Mouse (Mus musculus) stomach, postnatal 0 days (tissue): ENCODE data around the gene Prkcb. TPM values are rescaled to one million over a fixed set of nuclear protein-coding genes. Genes with fewer than 3 reads are reported as not detected.
A peak's percentile ranks its signal among the peaks of the same experiment; 100 is the strongest.

ENCODE experiments used
- ATAC-seq: fragments of 200-750 bp; cut with Nextera tagmentation; 2 replicates; pipeline ENCODE4 v1.8.0; 2017; ENCODE audit not compliant: low FRiP score, low TSS enrichment
- DNase-seq: peaks from one replicate; pipeline ENCODE4 v3.0.0-alpha.2; 2016; ENCODE audit warnings: low spot score
- H3K27ac ChIP-seq: fragments of 300-500 bp; sonication (generic); replicated peaks from 2 replicates; pipeline ENCODE4 v1.5.1; 2014; ENCODE audit warnings: mild to moderate bottlenecking, control low read depth
- H3K27me3 ChIP-seq: fragments of 300-500 bp; sonication (generic); 2 replicates; pipeline ENCODE4 v1.6.1; 2014; ENCODE audit warnings: low read length; ENCODE audit not compliant: control insufficient read depth, insufficient read depth
- H3K36me3 ChIP-seq: fragments of 300-500 bp; sonication (generic); 2 replicates; pipeline ENCODE4 v1.6.1; 2014; ENCODE audit warnings: low read length, mixed read lengths; ENCODE audit not compliant: control insufficient read depth, insufficient read depth
- H3K4me1 ChIP-seq: fragments of 300-500 bp; sonication (generic); replicated peaks from 2 replicates; pipeline ENCODE4 v1.6.1; 2014; ENCODE audit warnings: antibody characterized with exemption; ENCODE audit not compliant: control insufficient read depth, insufficient read depth
- H3K4me2 ChIP-seq: fragments of 300-500 bp; sonication (generic); replicated peaks from 2 replicates; pipeline ENCODE4 v1.6.1; 2014; ENCODE audit warnings: low read depth, mild to moderate bottlenecking, control low read depth, moderate library complexity
- H3K4me3 ChIP-seq: fragments of 300-500 bp; sonication (generic); 2 replicates; pipeline ENCODE4 v1.5.1; 2014; ENCODE audit warnings: low read depth, low read length, control low read depth
- H3K9ac ChIP-seq: fragments of 300-500 bp; sonication (generic); 2 replicates; pipeline ENCODE4 v1.6.1; 2014; ENCODE audit warnings: mild to moderate bottlenecking, low read length, control low read depth, mixed read lengths
- H3K9me3 ChIP-seq: fragments of 300-500 bp; sonication (generic); 2 replicates; pipeline ENCODE4 v1.6.1; 2016; ENCODE audit warnings: low read length; ENCODE audit not compliant: control insufficient read depth
- CTCF ChIP-seq: IDR thresholded peaks from 2 replicates; pipeline ENCODE4 v1.5.1; 2016; ENCODE audit warnings: antibody characterized with exemption, low read depth, mild to moderate bottlenecking, moderate library complexity
- EP300 ChIP-seq: optimal IDR thresholded peaks from 2 replicates; pipeline ENCODE3; 2016; ENCODE audit warnings: antibody characterized with exemption
- WGBS: fragments of 180-500 bp; shearing (Covaris S2); extraction: QIAGEN DNeasy Blood & Tissue Kit; methylation state at CpG from one replicate; pipeline ENCODE4 v1.1.7; 2014; 5-methylcytosine and 5-hydroxymethylcytosine counted together
- polyA plus RNA-seq: library from polyadenylated mRNA; unstranded; fragments of >200 nt; fragmentation: Nextera tagmentation; extraction: Ambion mirVana; gene quantifications from 2 replicates; pipeline ENCODE4 v1.2.1, GENCODE M21; 2015

Gene Prkcb
- polyA plus RNA-seq, 1 experiment from 2014 or later, result 7.9 TPM

GRCm38 (mm10) chr7:122470370-122471280 lies 182.1 kb downstream of the Prkcb start:
- TF ChIP-seq EP300 (no peak), CTCF (peak; percentile 94)
- ATAC-seq, result no peak
- WGBS, result 51% methylated on average over 18 of the region's 18 CpGs

GRCm38 (mm10) chr7:122472223-122472622 lies 183.7 kb downstream of the Prkcb start:
- H3K9me3 ChIP-seq, result peaks cover 4% of the 10 kb centered on the region; the same call in 1 of the 2 replicates
- no peaks in the 10 kb centered on the region for H3K4me1 ChIP-seq
- H3K9ac ChIP-seq, result no peak overlapping the region
- no peak for ATAC-seq
- no peak for DNase-seq
- no peak overlapping the region for H3K4me2 ChIP-seq
- no peak overlapping the region for H3K4me3 ChIP-seq
- no peak overlapping the region for H3K27ac ChIP-seq
- H3K27me3 ChIP-seq, result no peaks in the 10 kb centered on the region
- 57% methylated on average over 5 of the region's 5 CpGs for WGBS
- TF ChIP-seq CTCF, result no peak
- H3K36me3 ChIP-seq, result no peaks in the 10 kb centered on the region

More at GRCm38 (mm10) chr7:122470370-122471280, 182.1 kb downstream of the Prkcb start:
- H3K27ac ChIP-seq, result no peak overlapping the region
- peaks cover 4% of the 10 kb centered on the region; the same call in 1 of the 2 replicates for H3K9me3 ChIP-seq
- DNase-seq, result peak; percentile 74
- no peaks in the 10 kb centered on the region for H3K4me1 ChIP-seq
- H3K36me3 ChIP-seq, result no peaks in the 10 kb centered on the region
- no peaks in the 10 kb centered on the region for H3K27me3 ChIP-seq
- no peak overlapping the region for H3K9ac ChIP-seq
- no peak overlapping the region for H3K4me3 ChIP-seq
- H3K4me2 ChIP-seq, result no peak overlapping the region

GRCm38 (mm10) chr7:122475038-122475437 lies 186.5 kb downstream of the Prkcb start:
- Histone ChIP-seq H3K9ac (no peak overlapping the region), H3K4me1 (no peaks in the 10 kb centered on the region), H3K27me3 (no peaks in the 10 kb centered on the region)

GRCm38 (mm10) chr7:122476697-122477096 lies 188.1 kb downstream of the Prkcb start:
- Histone ChIP-seq H3K4me3 (no peak overlapping the region), H3K4me1 (no peaks in the 10 kb centered on the region), H3K27me3 (no peaks in the 10 kb centered on the region), H3K27ac (no peak overlapping the region), H3K9me3 (peaks cover 4% of the 10 kb centered on the region; the same call in 1 of the 2 replicates), H3K4me2 (no peak overlapping the region), H3K9ac (no peak overlapping the region), H3K36me3 (no peaks in the 10 kb centered on the region)
- no peak for DNase-seq
- no peak for ATAC-seq
- TF ChIP-seq CTCF (no peak), EP300 (no peak)
- 80% methylated on average over 6 of the region's 6 CpGs for WGBS

More at GRCm38 (mm10) chr7:122475038-122475437, 186.5 kb downstream of the Prkcb start:
- Histone ChIP-seq H3K27ac (no peak overlapping the region), H3K36me3 (no peaks in the 10 kb centered on the region), H3K9me3 (peaks cover 4% of the 10 kb centered on the region; the same call in 1 of the 2 replicates), H3K4me2 (no peak overlapping the region), H3K4me3 (no peak overlapping the region)
- peak; percentile 22; the same call in 1 of the 2 replicates for TF ChIP-seq CTCF
- no peak for TF ChIP-seq EP300
- DNase-seq (no peak), ATAC-seq (no peak)

GRCm38 (mm10) chr7:122477118-122477517 lies 188.6 kb downstream of the Prkcb start:
- Histone ChIP-seq H3K4me2 (no peak overlapping the region), H3K36me3 (no peaks in the 10 kb centered on the region), H3K9me3 (peaks cover 4% of the 10 kb centered on the region; the same call in 1 of the 2 replicates), H3K4me1 (no peaks in the 10 kb centered on the region), H3K27me3 (no peaks in the 10 kb centered on the region), H3K9ac (no peak overlapping the region), H3K27ac (no peak overlapping the region), H3K4me3 (no peak overlapping the region)
- DNase-seq, result no peak
- no peak for ATAC-seq
- TF ChIP-seq EP300 (no peak), CTCF (no peak)
- WGBS, result 59% methylated on average over 7 of the region's 7 CpGs
